Mouse (Mus musculus) cortical plate, adult 2 months (tissue): Measurements from ENCODE around the gene Plekha6.

Experiments used
- CTCF ChIP-seq: fragments of 200-500 bp; IDR thresholded peaks from 2 replicates; pipeline ENCODE4 v1.5.1; 2011; ENCODE audit warnings: mild to moderate bottlenecking, control low read depth, low read length; ENCODE audit not compliant: insufficient read depth; ENCODE audit errors: extremely low read depth
- POLR2A ChIP-seq: fragments of 200-500 bp; IDR thresholded peaks from 2 replicates; pipeline ENCODE4 v1.6.1; 2011; ENCODE audit warnings: mild to moderate bottlenecking, low read length, control low read depth; ENCODE audit not compliant: insufficient read depth; ENCODE audit errors: extremely low read depth

- TF ChIP-seq POLR2A (no peak), CTCF (no peak)
These were observed 161.9 kb downstream of the Plekha6 start for GRCm38 (mm10) chr1:133325951-133326350.
